Mouse (Mus musculus): ENCODE measurements around the gene Zic2.

Gene Zic2

GRCm38 (mm10) chr14:122492015-122492414 lies 16.8 kb downstream of the Zic2 start:
- no peak for DNase-seq (ENCODE audit: low spot score)

- no peak for DNase-seq (ENCODE audit: low spot score)
Observed at GRCm38 (mm10) chr14:122509058-122509457, 33.8 kb downstream of the Zic2 start.

DNA sequence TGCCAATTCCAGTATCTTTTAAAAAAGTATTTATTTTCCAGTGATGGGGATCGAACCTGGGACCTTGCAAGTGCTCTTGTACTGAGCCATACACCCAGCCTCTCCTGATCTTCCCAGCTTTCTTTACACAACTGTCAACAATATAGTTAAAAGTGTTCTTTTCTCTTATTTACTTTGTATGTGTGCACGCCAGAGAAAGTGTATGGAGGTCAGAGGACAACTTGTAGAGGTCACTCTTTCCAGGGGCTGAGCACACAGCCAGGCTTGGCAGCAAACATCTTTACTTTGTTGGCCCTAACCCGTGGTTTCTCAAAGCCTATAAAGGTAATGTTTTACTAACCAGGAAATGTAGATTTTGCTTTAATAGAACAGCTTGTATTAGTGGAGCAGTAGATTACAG lies 36.3 kb downstream of the Zic2 start:
- no peak for DNase-seq (ENCODE audit: low spot score)

DNA sequence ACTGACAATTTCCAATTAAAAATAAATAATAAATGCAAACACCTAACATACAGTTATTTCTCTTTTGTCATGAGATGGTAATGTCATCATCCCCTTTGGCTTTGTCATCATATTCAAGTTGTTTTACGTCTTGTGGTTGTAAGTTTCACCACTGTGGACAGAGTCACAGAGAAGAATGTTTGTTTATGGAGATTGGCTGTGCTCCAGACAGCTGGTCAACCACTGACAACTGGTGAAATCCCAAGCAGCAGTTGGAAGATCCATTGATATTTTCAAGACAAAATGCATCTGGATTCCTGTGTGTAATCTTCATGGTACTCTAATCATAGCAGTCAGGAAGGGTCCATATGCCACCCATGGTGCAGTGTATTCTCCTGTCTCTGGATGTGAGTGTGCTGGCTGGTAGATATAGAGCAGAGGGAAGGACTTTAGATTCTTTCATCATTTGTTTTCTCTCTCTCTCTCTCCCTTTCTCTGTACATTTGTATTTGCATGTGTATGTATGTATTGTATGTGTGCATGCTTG lies 38.3 kb downstream of the Zic2 start:
- DNase-seq (ENCODE audit: low spot score): no peak

DNA sequence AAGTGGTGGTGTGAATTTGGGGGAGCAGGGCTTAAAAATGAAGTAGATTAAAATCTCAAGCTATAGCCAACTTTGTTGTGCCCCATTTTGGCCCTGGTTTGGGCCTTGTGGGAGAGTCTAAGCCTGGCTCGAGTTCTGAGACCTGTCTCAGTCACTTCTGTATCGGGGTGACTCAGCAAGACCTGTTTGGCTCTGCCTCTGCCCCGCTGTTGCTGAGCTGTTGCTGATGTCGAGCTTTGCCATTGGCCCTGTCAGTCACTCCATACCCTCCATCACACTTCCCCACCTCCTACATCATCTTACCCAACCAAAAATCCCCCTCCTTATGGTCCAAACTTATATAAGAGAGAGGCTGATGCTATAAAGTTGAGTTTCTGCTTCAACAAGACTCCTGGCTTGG lies 53.2 kb downstream of the Zic2 start:
- DNase-seq (ENCODE audit: low spot score): no peak
